In the genomic region with DNA sequence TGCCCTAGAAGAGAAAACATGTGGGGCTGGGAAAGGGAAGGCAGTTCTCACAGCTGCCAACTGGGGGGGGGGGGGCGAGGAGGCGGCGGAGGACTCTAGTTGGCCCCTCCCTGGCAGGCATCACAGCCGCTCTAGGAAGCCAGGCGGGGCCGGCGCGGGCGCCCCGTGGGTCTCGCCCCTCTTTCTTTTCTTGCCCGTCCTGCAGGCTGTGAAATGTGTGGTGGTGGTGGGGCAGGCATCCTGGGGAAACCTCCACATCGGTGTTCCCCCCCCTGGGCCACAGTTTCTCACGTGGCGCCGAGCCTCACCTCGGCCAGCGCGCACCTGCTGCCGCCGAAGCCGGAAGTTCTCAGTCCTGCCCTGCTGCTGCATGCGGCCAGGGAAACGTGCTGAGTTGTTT, we compare ENCODE assay signal across 7 mouse cellular contexts. TPM values are rescaled to one million over a fixed set of nuclear protein-coding genes. Genes with fewer than 3 reads are reported as not detected.
DNase-seq lines count a peak whose midpoint lies in the region; ATAC-seq and TF ChIP-seq lines count a peak whose summit lies in the region.

No protein-coding gene starts in this region.

- no peaks in the 10 kb centered on the region for H3K9me3 ChIP-seq in ES-E14 (ENCODE audit: control insufficient read depth, insufficient read depth, low read depth, low read length)
- H3K9me3 ChIP-seq in hindbrain, embryonic 10.5 days: no peaks in the 10 kb centered on the region

- peak overlapping the region; percentile 29; the same call in 1 of the 2 replicates for H3K9ac ChIP-seq in ES-E14 (ENCODE audit: insufficient read depth, low read depth, low read length, poor library complexity, severe bottlenecking)

- TF ChIP-seq CTCF in layer of hippocampus, adult 2 months (conservative IDR thresholded peaks at IDR 0.05): no peak

- H3K27ac ChIP-seq in ES-E14 (ENCODE audit: insufficient read depth, low read depth, low read length, poor library complexity, severe bottlenecking): no peak overlapping the region
- H3K27ac ChIP-seq in hindbrain, embryonic 10.5 days: peak overlapping the region; percentile 64
- H3K27ac ChIP-seq in layer of hippocampus, adult 2 months: no peak overlapping the region

- in situ Hi-C loops in ES-E14 (cut with MboI; ENCODE audit: low sequenced_read_pairs in 2 of 2, unreplicated experiment in 2 of 2): no loop called here

- peak; percentile 87 for ATAC-seq in megakaryocyte, adult 5-6 weeks (ENCODE audit: poor library complexity, severe bottlenecking)

- H3K4me1 ChIP-seq in ES-E14 (ENCODE audit: control insufficient read depth in 2 of 2, insufficient read depth in 2 of 2, low read length in 2 of 2, poor library complexity in 1 of 2): peaks cover 0 to 11% of the 10 kb centered on the region in 2 experiments; a peak in 1 of 4 replicates
- peaks cover 16% of the 10 kb centered on the region for H3K4me1 ChIP-seq in hindbrain, embryonic 10.5 days (replicated peaks)

- 22% methylated on average over 24 of the region's 24 CpGs for WGBS in hindbrain, embryonic 10.5 days

- peaks cover 11% of the 10 kb centered on the region; the same call in 1 of the 2 replicates for H3K27me3 ChIP-seq in hindbrain, embryonic 10.5 days (ENCODE audit: insufficient read depth, poor library complexity, severe bottlenecking)

- no peaks in the 10 kb centered on the region for H3K36me3 ChIP-seq in ES-E14 (ENCODE audit: control insufficient read depth, insufficient read depth, low read length, poor library complexity, severe bottlenecking)
- no peaks in the 10 kb centered on the region for H3K36me3 ChIP-seq in hindbrain, embryonic 10.5 days

- peak overlapping the region; percentile 48 to 58 for H3K4me3 ChIP-seq in ES-E14 (ENCODE audit: insufficient read depth in 1 of 2, low read depth in 1 of 2, low read length in 2 of 2, poor library complexity in 1 of 2, severe bottlenecking in 1 of 2)
- peak overlapping the region; percentile 48 for H3K4me3 ChIP-seq in hindbrain, embryonic 10.5 days
- H3K4me3 ChIP-seq in layer of hippocampus, adult 2 months: no peak overlapping the region

- peak; percentile 84 for DNase-seq in CD4-positive, CD25-positive, alpha-beta regulatory T cell, adult 2 months (ENCODE audit: low read depth, low spot score)
- DNase-seq in ES-E14 (ENCODE audit: low read depth, low spot score): no peak
- no peak for DNase-seq in hindbrain, embryonic 10.5 days (ENCODE audit: low spot score)
- DNase-seq in layer of hippocampus, adult 2 months (ENCODE audit: low spot score in 2 of 2): no peak
- DNase-seq in urinary bladder, adult 18-20 months (ENCODE audit: low spot score in 2 of 2): no peak
- DNase-seq in urinary bladder, postnatal 36 days (ENCODE audit: low spot score in 2 of 2): no peak

TF ChIP-seq in ES-E14, 5 proteins besides CTCF, POLR2A, EP300 and RAD21:
- no peak for TF ChIP-seq MAFK (IDR thresholded peaks at IDR 0.05; ENCODE audit: insufficient read depth, low read depth, low read length)
- no peak for TF ChIP-seq HCFC1 (IDR thresholded peaks at IDR 0.05; ENCODE audit: borderline replicate concordance, insufficient read depth, low read length)

RNA-seq across cellular contexts. Expression of gene Dnaaf1, which starts 10.9 kb away (rescaled TPM):
- 0.79 and 1.0 TPM in 2 replicates for total RNA-seq in ES-E14 (2012; rRNA removed)
- polyA plus RNA-seq in hindbrain, embryonic 10.5 days (2016; fragmentation: Nextera tagmentation; extraction: Ambion mirVana): 0.39 and 1.3 TPM in 2 replicates
- total RNA-seq in megakaryocyte, adult 5-6 weeks (2015): not detected in 2 replicates
- total RNA-seq in megakaryocyte, adult 5-6 weeks (2017): 0.33 TPM in 1 of 2 replicates, not detected in the other
- under 1 TPM; 0.32 to 0.38 TPM for total RNA-seq in layer of hippocampus, adult 2 months (2021)

RNA-seq across cellular contexts. Expression of gene Hsdl1, which starts 10.9 kb away (rescaled TPM):
- total RNA-seq in ES-E14 (2012; rRNA removed): 19.5 and 19.7 TPM in 2 replicates
- 65.1 and 78.0 TPM in 2 replicates for polyA plus RNA-seq in hindbrain, embryonic 10.5 days (2016; fragmentation: Nextera tagmentation; extraction: Ambion mirVana)
- 9.1 and 11.5 TPM in 2 replicates for total RNA-seq in megakaryocyte, adult 5-6 weeks (2015)
- 32.3 and 40.9 TPM in 2 replicates for total RNA-seq in megakaryocyte, adult 5-6 weeks (2017)
- 10 to 100 TPM; 43.9 to 51.2 TPM for total RNA-seq in layer of hippocampus, adult 2 months (2021)

RNA-seq across cellular contexts. Expression of gene Taf1c, which starts 19.1 kb away (rescaled TPM):
- total RNA-seq in ES-E14 (2012; rRNA removed): 24.8 and 28.3 TPM in 2 replicates
- polyA plus RNA-seq in hindbrain, embryonic 10.5 days (2016; fragmentation: Nextera tagmentation; extraction: Ambion mirVana): 16.8 and 17.4 TPM in 2 replicates
- 2.5 and 3.1 TPM in 2 replicates for total RNA-seq in megakaryocyte, adult 5-6 weeks (2015)
- total RNA-seq in megakaryocyte, adult 5-6 weeks (2017): 5.5 and 5.8 TPM in 2 replicates
- 10 to 100 TPM; 10.8 to 11.1 TPM for total RNA-seq in layer of hippocampus, adult 2 months (2021)

RNA-seq across cellular contexts. Expression of gene Adad2, which starts 26.6 kb away (rescaled TPM):
- total RNA-seq in ES-E14 (2012; rRNA removed): 6.8 and 8.0 TPM in 2 replicates
- 0.16 and 0.41 TPM in 2 replicates for polyA plus RNA-seq in hindbrain, embryonic 10.5 days (2016; fragmentation: Nextera tagmentation; extraction: Ambion mirVana)
- not detected in 2 replicates for total RNA-seq in megakaryocyte, adult 5-6 weeks (2015)
- not detected in 2 replicates for total RNA-seq in megakaryocyte, adult 5-6 weeks (2017)
- total RNA-seq in layer of hippocampus, adult 2 months (2021): under 1 TPM; 0.47 to 0.87 TPM

RNA-seq across cellular contexts. Expression of gene Mbtps1, which starts 27.4 kb away (rescaled TPM):
- total RNA-seq in ES-E14 (2012; rRNA removed): 167 and 198 TPM in 2 replicates
- polyA plus RNA-seq in hindbrain, embryonic 10.5 days (2016; fragmentation: Nextera tagmentation; extraction: Ambion mirVana): 104 and 107 TPM in 2 replicates
- total RNA-seq in megakaryocyte, adult 5-6 weeks (2015): 27.4 and 32.8 TPM in 2 replicates
- total RNA-seq in megakaryocyte, adult 5-6 weeks (2017): 28.5 and 33.7 TPM in 2 replicates
- 10 to 100 TPM; 74.4 to 77.8 TPM for total RNA-seq in layer of hippocampus, adult 2 months (2021)
